Mouse (Mus musculus): ENCODE measurements around the gene Atad1. TPM values are rescaled to one million over a fixed set of nuclear protein-coding genes. Genes with fewer than 3 reads are reported as not detected.
A peak's percentile ranks its signal among the peaks of the same experiment; 100 is the strongest.

The Atad1 gene
- total and polyA plus RNA-seq, 2 experiments from 2014 or later, result 89.3 to 108 TPM

- Histone ChIP-seq H3K9me3 (ENCODE audit: low read length) (no peaks in the 10 kb centered on the region), H3K36me3 (ENCODE audit: insufficient read depth, low read length) (no peaks in the 10 kb centered on the region), H3K27ac (ENCODE audit: low read depth, low read length) (peak overlapping the region; percentile 99), H3K4me2 (ENCODE audit: low read depth, low read length, poor library complexity, severe bottlenecking) (peak overlapping the region; percentile 90), H3K9ac (replicated peaks; ENCODE audit: low read length, poor library complexity, severe bottlenecking) (peak overlapping the region; percentile 95), H3K4me3 (ENCODE audit: low read depth, low read length) (peak overlapping the region; percentile 97), H3K4me1 (ENCODE audit: insufficient read depth, low read length) (peaks cover 7% of the 10 kb centered on the region; the same call in 1 of the 2 replicates), H3K27me3 (ENCODE audit: insufficient read depth, low read length) (no peaks in the 10 kb centered on the region)
- ATAC-seq (ENCODE audit: low FRiP score), result peak; percentile 3
- DNase-seq (ENCODE audit: low spot score), result peak; percentile 65
- under 1% methylated on average over 41 of the region's 69 CpGs for WGBS
- no peak for TF ChIP-seq CTCF (IDR thresholded peaks at IDR 0.05)
Observed at GRCm38 (mm10) chr19:32757831-32758792, 18.5 kb upstream of the Atad1 start.

- peak within 1 kb of the TSS; percentile 90 for H3K4me2 ChIP-seq (ENCODE audit: low read depth, low read length, poor library complexity, severe bottlenecking)
- H3K27ac ChIP-seq (ENCODE audit: low read depth, low read length), result peak within 1 kb of the TSS; percentile 99
- TF ChIP-seq CTCF (IDR thresholded peaks at IDR 0.05), result no peak
- ATAC-seq (ENCODE audit: low FRiP score), result peak; percentile 91
- H3K9me3 ChIP-seq (ENCODE audit: low read length), result no peaks in the 10 kb centered on the region
- peaks cover 3% of the 10 kb centered on the region; the same call in 1 of the 2 replicates for H3K4me1 ChIP-seq (ENCODE audit: insufficient read depth, low read length)
- DNase-seq (ENCODE audit: low spot score), result peak; percentile 97
- no peaks in the 10 kb centered on the region for H3K36me3 ChIP-seq (ENCODE audit: insufficient read depth, low read length)
- H3K4me3 ChIP-seq (ENCODE audit: low read depth, low read length), result peak within 1 kb of the TSS; percentile 97
- H3K9ac ChIP-seq (replicated peaks; ENCODE audit: low read length, poor library complexity, severe bottlenecking), result peak within 1 kb of the TSS; percentile 95
- H3K27me3 ChIP-seq (ENCODE audit: insufficient read depth, low read length), result no peaks in the 10 kb centered on the region
- under 1% methylated on average over 63 of the region's 77 CpGs for WGBS
Observed at GRCm38 (mm10) chr19:32756900-32757725, 17.5 kb upstream of the Atad1 start, which contains the start of gene Pten. Gene Pten (plus strand): TSS chr19:32757497.

GRCm38 (mm10) chr19:32756636-32756899 lies 17.0 kb upstream of the Atad1 start:
- peak overlapping the region; percentile 95 for H3K9ac ChIP-seq (replicated peaks; ENCODE audit: low read length, poor library complexity, severe bottlenecking)
- H3K4me1 ChIP-seq (ENCODE audit: insufficient read depth, low read length), result peaks cover 3% of the 10 kb centered on the region; the same call in 1 of the 2 replicates
- H3K27me3 ChIP-seq (ENCODE audit: insufficient read depth, low read length), result no peaks in the 10 kb centered on the region
- peak overlapping the region; percentile 90 for H3K4me2 ChIP-seq (ENCODE audit: low read depth, low read length, poor library complexity, severe bottlenecking)
- peak; percentile 83 for ATAC-seq (ENCODE audit: low FRiP score)
- peak overlapping the region; percentile 99 for H3K27ac ChIP-seq (ENCODE audit: low read depth, low read length)
- no peaks in the 10 kb centered on the region for H3K36me3 ChIP-seq (ENCODE audit: insufficient read depth, low read length)
- H3K9me3 ChIP-seq (ENCODE audit: low read length), result no peaks in the 10 kb centered on the region
- peak overlapping the region; percentile 97 for H3K4me3 ChIP-seq (ENCODE audit: low read depth, low read length)
- WGBS, result 0% methylated on average over 14 of the region's 14 CpGs
- peak; percentile 47 for TF ChIP-seq CTCF (IDR thresholded peaks at IDR 0.05)
- DNase-seq (ENCODE audit: low spot score), result no peak

GRCm38 (mm10) chr19:32755792-32756635 lies 16.4 kb upstream of the Atad1 start:
- TF ChIP-seq CTCF (IDR thresholded peaks at IDR 0.05), result peak; percentile 56
- H3K27me3 ChIP-seq (ENCODE audit: insufficient read depth, low read length), result no peaks in the 10 kb centered on the region
- DNase-seq (ENCODE audit: low spot score), result peak; percentile 98
- peak overlapping the region; percentile 97 for H3K4me3 ChIP-seq (ENCODE audit: low read depth, low read length)
- no peaks in the 10 kb centered on the region for H3K36me3 ChIP-seq (ENCODE audit: insufficient read depth, low read length)
- H3K4me2 ChIP-seq (ENCODE audit: low read depth, low read length, poor library complexity, severe bottlenecking), result peak overlapping the region; percentile 90
- peak; percentile 85 for ATAC-seq (ENCODE audit: low FRiP score)
- WGBS, result under 1% methylated on average over 52 of the region's 53 CpGs
- no peaks in the 10 kb centered on the region for H3K9me3 ChIP-seq (ENCODE audit: low read length)
- peak overlapping the region; percentile 95 for H3K9ac ChIP-seq (replicated peaks; ENCODE audit: low read length, poor library complexity, severe bottlenecking)
- H3K27ac ChIP-seq (ENCODE audit: low read depth, low read length), result peak overlapping the region; percentile 99
- H3K4me1 ChIP-seq (ENCODE audit: insufficient read depth, low read length), result peaks cover 3% of the 10 kb centered on the region; the same call in 1 of the 2 replicates

GRCm38 (mm10) chr19:32755104-32755791 lies 15.7 kb upstream of the Atad1 start:
- WGBS, result 4% methylated on average over 12 of the region's 12 CpGs
- Histone ChIP-seq H3K27me3 (ENCODE audit: insufficient read depth, low read length) (no peaks in the 10 kb centered on the region), H3K4me2 (ENCODE audit: low read depth, low read length, poor library complexity, severe bottlenecking) (peak overlapping the region; percentile 90), H3K36me3 (ENCODE audit: insufficient read depth, low read length) (no peaks in the 10 kb centered on the region), H3K4me1 (ENCODE audit: insufficient read depth, low read length) (peaks cover 3% of the 10 kb centered on the region; the same call in 1 of the 2 replicates), H3K27ac (ENCODE audit: low read depth, low read length) (no peak overlapping the region), H3K4me3 (ENCODE audit: low read depth, low read length) (peak overlapping the region; percentile 97), H3K9ac (replicated peaks; ENCODE audit: low read length, poor library complexity, severe bottlenecking) (peak overlapping the region; percentile 95), H3K9me3 (ENCODE audit: low read length) (no peaks in the 10 kb centered on the region)
- no peak for TF ChIP-seq CTCF (IDR thresholded peaks at IDR 0.05)
- DNase-seq (ENCODE audit: low spot score), result peak; percentile 6
- no peak for ATAC-seq (ENCODE audit: low FRiP score)

Data from midbrain, postnatal 0 days (tissue).